Mouse (Mus musculus) left cerebral cortex, postnatal 10 days (tissue): ENCODE measurements around the gene Gm7694. TPM values are rescaled to one million over a fixed set of nuclear protein-coding genes. Genes with fewer than 3 reads are reported as not detected.

ENCODE experiments used
- DNase-seq, 2 experiments: peaks; one replicate each; pipeline ENCODE4 v3.0.0; 2021 to 2022; ENCODE audit warnings: low spot score in 2 of 2, mixed read lengths in 1 of 2; ENCODE audit errors: extremely low spot score in 1 of 2
- intact Hi-C: fragments of 180-260 bp; cut with DNase I; formaldehyde crosslinking; loops from one replicate; pipeline ENCODE4 v1.15.1; 2025
- total RNA-seq, 2 experiments: library from RNA; stranded (reverse); gene quantifications; 2 replicates each; pipeline ENCODE4 v1.2.3; 2021

Gene Gm7694
- total RNA-seq = 1 to 10 TPM; 2.1 to 2.3 TPM

DNA sequence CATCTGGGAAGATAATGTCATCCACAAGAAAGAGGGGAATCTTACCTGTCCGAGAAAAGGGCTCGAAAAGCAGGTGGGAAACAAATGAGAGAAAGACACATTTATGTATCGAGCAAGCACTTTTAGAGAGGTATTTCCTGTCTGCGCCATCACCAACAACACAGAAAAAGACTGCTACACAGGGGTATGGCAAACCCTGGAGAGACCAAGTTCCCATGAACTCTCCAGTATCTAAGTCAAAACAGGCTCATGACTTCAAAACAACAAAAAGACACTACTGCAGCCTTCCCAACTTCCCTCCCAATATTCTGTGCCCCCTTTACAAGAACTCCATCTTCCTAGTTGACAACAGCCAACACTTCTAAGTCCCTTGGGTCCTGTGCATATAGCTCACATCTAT is at the start of gene Gm7694:
Gene Gm7694, minus strand, starts transcription at position 101 of the 400 bp plus-strand sequence.
- intact Hi-C loops = no loop called here
- DNase-seq = no peak

DNA sequence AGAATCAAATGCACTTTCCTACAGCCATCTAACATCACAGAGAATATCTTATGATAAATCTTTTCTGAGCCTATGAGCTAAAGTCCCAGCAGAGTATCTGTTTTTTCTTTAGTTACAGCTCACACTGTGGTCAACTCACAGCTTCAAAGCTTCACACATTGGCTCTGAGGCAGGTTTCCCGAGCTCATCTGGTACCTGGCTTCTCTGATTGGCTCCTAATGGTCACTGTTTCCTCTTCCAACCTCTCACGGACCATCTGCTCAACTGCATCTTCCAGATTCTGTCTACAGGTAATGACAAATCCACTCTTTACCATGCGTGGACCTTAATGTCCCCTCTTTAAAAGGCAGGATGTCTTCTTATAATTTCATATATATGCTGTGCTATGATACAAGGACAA is 47.2 kb upstream of the Gm7694 start:
- intact Hi-C loops = no loop called here
- no peak for DNase-seq

DNA sequence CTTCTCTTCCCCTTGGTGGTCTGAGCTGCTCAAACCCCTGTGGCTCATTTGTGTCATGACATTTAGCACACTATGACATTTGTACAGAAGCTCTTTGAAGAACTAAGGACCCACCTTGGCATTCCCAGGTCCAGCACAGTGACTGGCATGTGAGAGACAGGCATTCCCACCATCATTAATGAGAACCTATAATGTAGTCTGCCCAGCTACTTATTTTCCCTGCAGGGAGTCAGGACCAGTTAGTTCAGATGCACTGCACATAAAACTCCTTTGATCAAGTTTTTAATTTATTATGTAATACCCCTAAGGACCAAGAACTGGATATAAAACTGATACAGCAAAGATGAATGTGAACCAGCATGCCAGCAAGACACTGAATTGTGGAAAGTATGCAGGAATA is 44.9 kb upstream of the Gm7694 start:
- DNase-seq = no peak
- intact Hi-C loops = no loop called here

DNA sequence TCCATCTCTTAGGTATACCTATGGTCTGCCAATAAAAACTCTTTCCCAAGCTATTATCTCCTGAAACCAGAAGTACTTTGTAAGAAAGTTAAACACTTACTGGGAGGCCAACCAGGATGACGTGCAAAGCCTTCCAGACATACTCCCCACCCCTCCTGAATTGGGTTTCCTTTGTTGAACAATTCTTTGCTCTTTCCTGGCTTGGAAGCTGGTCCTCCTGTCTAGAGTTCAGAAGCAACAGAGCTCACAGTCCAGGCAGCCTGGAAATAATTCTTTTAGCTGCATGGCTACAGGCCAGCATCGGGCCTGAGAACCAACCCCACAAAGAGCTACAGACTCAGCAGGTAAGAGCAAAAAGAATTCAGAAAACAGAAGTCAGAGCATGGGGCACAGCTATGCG is 40.1 kb upstream of the Gm7694 start:
- intact Hi-C loops = no loop called here
- DNase-seq = no peak

DNA sequence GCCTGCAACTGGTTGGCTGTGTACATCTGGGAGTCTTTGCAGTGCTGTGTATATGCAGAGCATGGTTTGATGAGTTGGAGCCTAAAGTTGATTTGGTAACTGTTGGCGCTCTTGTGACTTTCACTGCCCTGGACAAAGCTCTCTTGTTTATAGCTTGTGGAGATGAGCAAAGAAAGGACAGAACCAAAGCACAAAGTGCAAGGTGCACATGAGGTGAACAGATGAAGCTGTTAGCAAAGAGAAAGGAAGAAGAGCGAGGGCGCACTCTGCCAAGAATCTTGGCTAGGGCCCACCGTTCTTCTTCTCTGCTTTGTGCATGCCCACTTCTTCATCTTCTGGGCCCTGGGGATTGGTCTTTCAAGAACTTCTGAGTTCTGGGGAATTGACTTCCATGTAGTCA is 37.8 kb upstream of the Gm7694 start:
- no peak for DNase-seq

DNA sequence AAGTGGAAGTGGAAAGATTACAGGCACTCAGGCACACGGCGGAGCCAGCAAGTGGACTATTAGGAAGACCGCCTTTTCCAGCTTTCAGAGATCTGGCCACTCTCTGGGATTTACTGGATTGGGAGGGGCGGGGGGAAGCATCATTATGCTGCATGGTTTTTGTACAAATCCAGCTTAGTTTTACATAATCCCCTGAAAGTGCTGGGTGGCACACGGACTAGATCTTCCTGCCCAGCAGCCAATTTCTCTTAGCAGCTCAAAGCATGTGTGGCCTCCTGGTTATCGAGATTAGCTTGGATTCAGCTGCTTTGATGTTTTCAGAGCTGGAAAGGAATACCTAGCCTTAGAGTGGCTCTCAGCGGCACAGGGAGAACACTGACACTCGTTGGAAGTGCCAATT is 36.9 kb upstream of the Gm7694 start:
- DNase-seq = no peak
- intact Hi-C loops = no loop called here

More for the DNA sequence above, 37.8 kb upstream of the Gm7694 start:
- intact Hi-C loops = no loop called here

DNA sequence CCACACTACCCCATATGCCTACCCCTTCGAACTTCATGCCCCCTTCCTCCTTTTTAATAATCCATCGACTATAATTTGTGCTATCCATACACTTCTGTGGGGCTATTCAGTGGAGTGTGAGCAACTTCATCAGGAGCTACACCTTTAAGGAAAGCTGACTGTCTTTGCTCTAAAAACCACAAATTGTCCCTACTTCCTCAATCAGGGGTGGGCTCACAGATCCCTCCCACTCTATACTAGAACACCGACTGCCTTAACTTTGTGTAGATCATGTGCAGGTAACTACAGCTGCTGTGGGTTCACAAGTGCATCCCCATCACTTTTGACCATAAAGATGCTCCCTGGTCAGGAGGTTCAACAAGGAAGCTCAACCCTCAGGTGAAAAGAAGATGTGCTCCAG is 33.8 kb upstream of the Gm7694 start:
- DNase-seq = no peak
- intact Hi-C loops = no loop called here

DNA sequence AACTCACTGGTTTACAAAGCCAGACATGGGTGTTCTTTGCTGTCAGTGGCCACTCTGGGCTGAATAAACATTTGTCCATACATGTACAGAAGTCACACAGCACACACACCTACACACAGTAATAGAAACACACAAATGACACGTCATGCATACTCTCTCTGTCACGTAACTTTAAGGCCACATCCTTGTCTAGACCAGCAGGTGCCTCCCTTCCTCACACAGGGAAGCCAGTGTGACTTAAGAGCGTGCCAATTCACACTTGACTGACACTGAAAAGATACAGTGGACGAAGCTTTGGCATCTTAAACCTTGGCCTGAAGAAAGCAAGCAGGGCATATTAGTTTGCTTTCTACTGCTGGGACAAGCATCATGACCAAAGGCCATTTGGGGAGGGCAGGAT is 26.6 kb upstream of the Gm7694 start:
- DNase-seq = no peak
- intact Hi-C loops = no loop called here

DNA sequence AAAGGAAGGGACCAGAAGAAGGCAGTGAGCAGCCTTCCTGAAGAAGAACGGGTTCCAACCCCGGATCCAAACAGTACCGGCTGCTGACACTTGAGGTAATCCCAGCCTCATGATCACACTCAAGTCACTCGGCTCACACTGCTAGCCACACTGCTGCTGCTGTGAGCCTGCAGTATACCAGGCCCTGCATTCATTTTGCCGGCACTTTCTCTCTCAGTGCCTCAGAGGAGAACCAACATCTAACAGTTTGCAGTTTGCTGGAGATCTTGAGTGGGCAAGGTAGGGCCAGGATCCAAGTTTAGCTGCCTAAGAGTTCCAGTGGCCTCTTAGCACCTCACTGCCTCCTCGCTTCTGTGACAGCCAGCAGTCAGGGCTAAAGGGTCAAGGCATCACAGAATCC is 25.8 kb upstream of the Gm7694 start:
- no peak for DNase-seq
- intact Hi-C loops = no loop called here

DNA sequence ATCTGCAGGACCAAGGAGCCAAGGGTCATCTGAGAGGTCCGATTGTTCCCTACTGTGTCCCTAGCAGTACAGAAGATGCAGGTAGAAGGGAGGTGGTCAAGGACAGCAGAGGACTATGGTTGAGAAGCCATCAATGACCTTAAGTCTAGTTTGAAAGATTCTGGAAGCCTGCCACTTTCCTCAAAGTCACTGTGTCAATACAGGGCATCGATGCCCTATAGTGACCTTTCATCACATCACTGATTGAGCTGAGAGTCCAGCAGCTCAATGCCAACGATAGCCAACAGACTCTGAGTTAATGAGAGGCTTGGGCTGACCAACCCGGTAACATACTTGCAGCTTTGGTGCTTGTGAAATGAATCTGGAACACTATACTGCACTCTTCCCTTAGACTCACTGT is 19.1 kb upstream of the Gm7694 start:
- intact Hi-C loops = no loop called here
- no peak for DNase-seq

DNA sequence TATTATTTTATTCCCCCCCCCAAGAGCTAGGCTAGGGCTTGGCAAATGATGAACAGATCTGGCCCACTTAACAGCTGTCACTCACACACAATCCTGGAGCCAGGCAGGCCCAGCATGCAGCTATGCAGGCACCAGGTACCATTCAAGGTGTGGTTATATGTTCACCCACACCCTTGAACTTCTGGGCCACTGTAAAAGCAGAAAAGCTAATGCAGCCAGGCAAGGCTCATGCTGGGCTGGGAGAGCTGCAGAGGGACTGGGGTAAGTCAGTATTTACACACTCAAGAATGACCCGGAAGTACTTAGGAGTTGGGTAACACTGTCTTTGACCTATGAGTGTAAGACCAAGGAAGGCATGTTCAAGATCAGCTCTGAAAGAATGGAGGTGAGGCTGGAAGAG is 18.2 kb upstream of the Gm7694 start:
- no peak for DNase-seq
- intact Hi-C loops = no loop called here

DNA sequence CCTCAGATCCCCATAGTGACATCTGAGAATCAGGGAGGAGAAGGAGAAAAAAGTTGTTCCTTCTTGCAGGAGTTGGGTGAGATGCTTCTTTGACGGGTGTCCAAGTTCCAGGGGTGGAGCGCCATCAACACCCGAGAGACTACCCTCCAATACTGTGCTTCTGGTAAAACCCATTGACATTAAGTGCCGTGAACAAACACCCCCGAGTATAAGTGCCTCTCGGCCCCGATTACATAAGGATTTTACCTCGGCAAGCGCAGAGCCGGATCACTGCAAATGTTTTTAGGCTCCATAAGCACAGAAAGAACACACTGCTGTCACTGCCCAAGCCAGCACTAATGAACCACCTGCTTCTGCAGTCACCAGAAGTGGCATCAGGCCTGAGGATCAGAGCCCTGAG is 16.9 kb upstream of the Gm7694 start:
- DNase-seq = no peak
- intact Hi-C loops = no loop called here

DNA sequence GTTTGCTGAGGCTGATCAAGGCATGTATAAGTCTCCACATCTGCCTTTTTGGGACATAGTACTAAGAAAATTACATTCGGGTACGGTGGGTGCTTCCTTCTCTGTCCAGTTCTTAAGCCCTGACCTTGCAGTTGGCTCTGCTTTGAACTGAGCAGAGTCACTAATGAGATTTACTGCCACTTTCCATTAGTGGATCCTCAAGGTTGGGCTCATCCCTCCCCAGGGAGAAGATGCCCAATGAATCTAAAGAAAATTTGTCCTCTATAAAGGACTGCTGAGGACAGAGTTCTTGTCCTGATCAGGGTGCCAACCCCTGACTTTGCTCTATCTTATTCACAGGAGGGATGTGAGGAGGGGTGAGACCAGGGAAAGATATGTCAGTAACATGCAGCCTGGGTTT is 15.9 kb upstream of the Gm7694 start:
- DNase-seq = no peak
- intact Hi-C loops = no loop called here

DNA sequence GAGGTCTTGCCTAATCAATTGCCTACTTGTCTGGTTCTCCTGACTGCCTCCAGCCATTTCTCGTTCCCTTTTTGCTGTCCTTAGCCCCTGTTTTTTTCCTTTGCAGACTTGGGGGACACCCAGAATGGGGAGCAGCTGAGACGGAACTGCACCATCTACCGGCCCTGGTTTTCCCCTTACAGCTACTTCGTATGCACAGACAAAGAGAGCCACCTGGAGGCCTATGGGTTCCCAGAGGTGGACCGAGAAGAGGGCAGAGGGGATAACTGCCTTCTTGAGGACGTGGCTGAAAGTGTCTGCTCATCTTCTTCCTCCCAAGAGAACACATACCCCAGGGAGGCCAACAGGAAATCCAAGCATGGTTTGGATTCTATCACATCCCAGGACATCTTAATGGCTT is 5.3 kb upstream of the Gm7694 start:
- intact Hi-C loops = no loop called here
- no peak for DNase-seq

DNA sequence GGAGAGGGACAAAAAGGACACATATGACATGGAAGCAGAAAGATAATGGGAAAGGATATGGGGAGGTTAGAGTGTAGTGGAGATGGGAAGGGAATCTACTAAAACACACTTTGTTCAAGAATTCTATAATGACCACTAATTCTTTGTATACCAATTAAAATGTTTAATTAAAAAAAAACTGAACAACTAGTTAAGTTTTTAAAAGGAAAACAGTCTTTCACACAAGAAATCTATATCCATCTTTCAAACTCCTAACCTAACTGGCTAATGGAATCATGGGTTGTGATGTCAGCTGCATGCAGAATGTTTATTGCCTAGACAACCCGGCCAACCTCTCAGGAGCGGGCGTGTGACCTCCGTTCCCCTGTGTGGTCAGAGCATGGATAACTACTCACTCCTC is 2.4 kb upstream of the Gm7694 start, which contains the start of gene Spata46:
Gene Spata46, plus strand, starts transcription at position 301 of the 400 bp plus-strand sequence.
- intact Hi-C loops = no loop called here
- no peak for DNase-seq

DNA sequence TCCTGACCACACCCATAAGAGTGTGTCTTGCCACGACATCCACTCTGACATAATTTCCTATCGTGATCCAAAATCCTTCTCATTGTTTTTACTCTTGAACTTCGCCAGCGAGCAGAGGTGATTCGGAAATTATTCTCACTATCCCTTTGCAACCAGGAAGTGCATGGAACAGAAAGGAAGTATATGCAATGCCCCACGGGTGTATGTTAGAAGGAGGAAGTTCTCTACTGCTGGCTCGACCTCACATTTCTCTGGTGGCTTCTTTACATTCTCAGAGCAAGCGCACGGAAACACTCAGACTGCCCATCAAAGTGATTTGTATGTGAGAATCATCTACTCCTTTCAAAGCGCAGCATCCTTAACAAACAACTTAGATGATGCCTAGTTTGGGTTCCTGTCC is 1.1 kb downstream of the Gm7694 start:
- intact Hi-C loops = no loop called here
- no peak for DNase-seq

DNA sequence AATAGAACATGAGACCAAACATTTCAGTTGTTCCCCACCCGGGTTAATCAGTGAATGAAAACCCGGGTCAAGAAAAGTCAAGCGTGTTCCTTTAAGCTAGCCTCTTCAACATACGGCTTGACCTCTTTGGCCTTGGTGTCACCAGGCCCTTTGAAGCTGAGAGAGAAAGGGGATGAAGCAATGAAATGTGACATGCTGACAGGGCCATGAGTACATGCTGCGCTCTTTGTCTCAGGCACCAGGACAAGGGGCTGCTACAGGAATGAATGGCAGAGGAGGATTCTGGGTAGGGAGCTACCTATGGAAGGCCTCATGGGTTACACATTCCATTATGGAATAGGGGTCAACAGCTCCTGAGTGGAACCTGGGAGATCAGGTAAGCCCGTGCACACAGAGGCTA is 3.0 kb downstream of the Gm7694 start:
- intact Hi-C loops = no loop called here
- DNase-seq = no peak

DNA sequence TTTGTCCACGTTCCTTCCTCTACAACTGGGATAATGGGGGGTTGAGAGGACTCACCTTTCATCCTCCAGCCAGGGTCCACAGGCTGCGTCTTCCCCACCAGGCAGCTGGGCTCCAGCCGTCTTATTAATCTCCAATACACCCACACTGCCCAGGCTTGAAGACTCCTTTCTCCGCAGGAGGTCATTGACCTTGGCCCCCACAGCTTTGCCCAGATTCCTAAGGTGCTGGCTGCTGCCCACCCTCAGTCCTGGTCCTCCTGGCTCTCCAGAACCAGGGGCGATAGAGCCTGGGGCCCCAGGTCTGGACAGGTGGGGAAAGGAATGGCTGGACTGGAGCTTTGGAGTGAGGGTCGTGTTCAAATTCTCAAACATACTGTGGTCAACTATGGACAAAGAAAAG is 3.7 kb downstream of the Gm7694 start:
- intact Hi-C loops = no loop called here
- DNase-seq = no peak

DNA sequence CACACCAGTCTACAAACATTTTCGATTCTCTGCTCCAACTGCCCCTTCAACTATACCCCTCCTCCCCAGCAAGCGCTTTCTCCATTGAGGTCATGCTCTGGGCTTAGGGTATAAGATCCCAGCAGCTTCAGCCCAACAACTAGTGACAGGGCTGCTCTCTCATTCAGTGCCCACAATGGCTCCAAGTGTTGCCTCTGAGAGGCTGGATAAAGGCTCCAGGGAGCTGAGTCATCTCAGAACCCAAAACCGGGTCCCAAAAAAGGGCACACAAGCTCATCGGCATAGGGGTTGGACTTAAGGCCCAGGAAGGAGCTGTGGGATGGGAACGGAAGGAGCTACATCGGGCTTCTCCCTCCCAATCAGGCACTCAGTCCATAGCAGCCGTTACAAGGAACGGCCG is 4.4 kb downstream of the Gm7694 start:
- intact Hi-C loops = no loop called here
- no peak for DNase-seq

DNA sequence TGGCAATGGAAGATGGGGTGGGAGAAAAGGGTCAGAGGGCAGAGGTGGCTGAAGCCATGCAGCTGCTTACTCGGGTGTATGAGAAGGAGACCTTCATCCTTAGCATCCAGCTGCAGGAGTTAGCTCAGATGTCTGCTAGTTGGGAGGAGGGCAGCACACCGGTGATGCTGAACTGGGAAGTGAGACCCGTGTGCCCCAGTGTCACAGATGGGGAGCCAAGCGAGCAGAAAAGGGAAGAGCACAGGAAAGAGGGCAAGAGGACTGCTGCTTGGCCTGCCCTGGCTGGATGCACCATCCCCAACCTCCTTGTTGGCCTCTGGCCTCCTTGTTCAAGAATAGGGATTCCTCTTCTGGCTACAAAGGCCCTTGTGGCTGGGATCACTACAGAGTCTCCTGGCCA is 6.6 kb downstream of the Gm7694 start:
- DNase-seq = no peak
- intact Hi-C loops = loop anchor here (10.0 kb wide), 1 partner anchor 195 kb away; no protein-coding TSS in a partner anchor

DNA sequence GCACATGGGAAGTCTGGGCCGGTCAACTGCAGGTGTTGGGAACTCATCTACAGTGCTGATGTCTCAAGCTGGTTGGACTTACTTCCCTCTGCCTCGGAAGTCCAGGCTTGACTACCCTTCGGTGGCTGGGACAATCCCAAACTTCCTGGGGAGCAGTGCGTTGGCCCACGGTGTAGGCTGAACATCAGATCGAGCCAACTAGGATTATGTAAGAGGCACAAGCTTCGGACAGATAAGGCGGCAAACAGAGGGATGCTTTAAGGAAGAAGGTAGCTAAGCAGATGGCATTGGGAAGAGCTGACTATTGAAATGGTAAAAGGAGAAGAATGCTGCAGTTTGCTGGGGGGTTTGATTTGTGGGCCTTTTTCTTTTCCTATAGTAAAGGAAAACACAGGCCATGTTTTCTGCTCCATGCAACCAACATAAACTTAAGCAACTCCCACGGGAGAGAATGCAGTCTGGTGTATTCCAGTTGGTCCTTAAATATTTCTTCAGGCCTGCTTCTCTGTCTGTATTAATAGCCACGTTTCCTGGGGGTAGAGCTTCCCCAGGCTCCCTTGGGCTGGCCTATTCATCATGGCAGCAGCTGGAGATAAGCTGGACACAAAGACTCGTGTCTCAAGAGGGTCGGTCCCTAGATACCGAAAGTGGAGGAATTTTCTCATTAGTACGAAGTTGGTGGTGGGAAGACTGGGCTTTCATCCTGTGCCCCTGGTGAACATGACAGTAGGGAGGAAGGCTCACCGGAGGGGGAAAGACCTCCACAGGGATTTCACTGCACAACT is 11.2 kb downstream of the Gm7694 start:
- intact Hi-C loops = loop anchor here (10.0 kb wide), 1 partner anchor 200 kb away; no protein-coding TSS in a partner anchor
- no peak for DNase-seq
